Mouse (Mus musculus): ENCODE measurements around the gene Cox8b. TPM values are rescaled to one million over a fixed set of nuclear protein-coding genes. Genes with fewer than 3 reads are reported as not detected.

The Cox8b gene
- polyA plus RNA-seq, 1 experiment from 2014 or later, result not detected

GRCm38 (mm10) chr7:140939669-140940171, 39.5 kb upstream of the Cox8b start:
- POLR2A ChIA-PET, result interaction anchor here (0.6 kb wide), 2 partner anchors 10 to 807 kb away, joined by 3 read pairs; no protein-coding TSS in a partner anchor
- in situ Hi-C loops (cut with MboI; ENCODE audit: low pct_unique_long_range_greater_than_20kb), result loop anchor here (10.0 kb wide), 1 partner anchor 1255 kb away; the partner anchor contains the start of gene Gm10153
- TF ChIP-seq CTCF (IDR thresholded peaks at IDR 0.05), result no peak
- no peak for DNase-seq (ENCODE audit: low read depth, low spot score)
- CTCF ChIA-PET, result no interaction called here
- peaks cover 14% of the 10 kb centered on the region for H3K27me3 ChIP-seq
- ATAC-seq, result no peak

GRCm38 (mm10) chr7:140938896-140939295, 38.6 kb upstream of the Cox8b start:
- no peak for ATAC-seq
- POLR2A ChIA-PET, result no interaction called here
- TF ChIP-seq CTCF (IDR thresholded peaks at IDR 0.05), result no peak
- CTCF ChIA-PET, result no interaction called here
- H3K27me3 ChIP-seq, result peaks cover 16% of the 10 kb centered on the region
- DNase-seq (ENCODE audit: low read depth, low spot score), result no peak
- in situ Hi-C loops (cut with MboI; ENCODE audit: low pct_unique_long_range_greater_than_20kb), result loop anchor here (10.0 kb wide), 1 partner anchor 1256 kb away; the partner anchor contains the start of gene Gm10153

- TF ChIP-seq CTCF (IDR thresholded peaks at IDR 0.05), result no peak
- DNase-seq (ENCODE audit: low read depth, low spot score) (no peak), ATAC-seq (no peak)
- POLR2A ChIA-PET, result no interaction called here
- CTCF ChIA-PET, result interaction anchor here (1.6 to 3.0 kb wide), 3 partner anchors 16 to 35 kb away, joined by 4 to 10 read pairs (median 5); no protein-coding TSS in a partner anchor
- H3K27me3 ChIP-seq, result peaks cover 19% of the 10 kb centered on the region
- in situ Hi-C loops (cut with MboI; ENCODE audit: low pct_unique_long_range_greater_than_20kb), result loop anchor here (10.0 kb wide), 1 partner anchor 1256 kb away; the partner anchor contains the start of gene Gm10153
Observed at GRCm38 (mm10) chr7:140938436-140938835, 38.2 kb upstream of the Cox8b start.

DNA sequence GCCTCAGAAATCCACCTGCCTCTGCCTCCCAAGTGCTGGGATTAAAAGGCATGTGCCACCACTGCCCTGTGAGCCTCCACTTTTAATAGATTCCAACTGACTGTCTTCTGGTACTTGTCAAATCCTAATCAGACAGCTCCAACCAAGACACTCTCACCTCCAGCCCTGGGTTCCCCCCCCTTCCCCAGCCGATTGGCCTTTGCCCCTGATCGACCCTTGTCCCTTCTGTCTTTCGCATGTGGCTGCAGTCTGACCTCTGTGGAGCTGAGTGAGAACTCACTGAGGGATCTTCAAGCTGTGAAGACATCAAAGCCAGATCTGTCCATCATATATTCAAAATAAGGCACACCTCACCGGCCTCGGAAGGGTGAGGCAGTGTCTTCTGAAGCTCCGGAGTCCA, 26.9 kb upstream of the Cox8b start:
- ATAC-seq, result no peak
- no peak for TF ChIP-seq CTCF (IDR thresholded peaks at IDR 0.05)
- in situ Hi-C loops (cut with MboI; ENCODE audit: low pct_unique_long_range_greater_than_20kb), result no loop called here
- no peak for DNase-seq (ENCODE audit: low read depth, low spot score)
- CTCF ChIA-PET, result interaction anchor here (0.9 to 3.0 kb wide), 2 partner anchors 14 to 19 kb away, joined by 3 to 8 read pairs; partner anchors contain the start of gene Pgghg
- POLR2A ChIA-PET, result no interaction called here
- H3K27me3 ChIP-seq, result peaks cover 14% of the 10 kb centered on the region

DNA sequence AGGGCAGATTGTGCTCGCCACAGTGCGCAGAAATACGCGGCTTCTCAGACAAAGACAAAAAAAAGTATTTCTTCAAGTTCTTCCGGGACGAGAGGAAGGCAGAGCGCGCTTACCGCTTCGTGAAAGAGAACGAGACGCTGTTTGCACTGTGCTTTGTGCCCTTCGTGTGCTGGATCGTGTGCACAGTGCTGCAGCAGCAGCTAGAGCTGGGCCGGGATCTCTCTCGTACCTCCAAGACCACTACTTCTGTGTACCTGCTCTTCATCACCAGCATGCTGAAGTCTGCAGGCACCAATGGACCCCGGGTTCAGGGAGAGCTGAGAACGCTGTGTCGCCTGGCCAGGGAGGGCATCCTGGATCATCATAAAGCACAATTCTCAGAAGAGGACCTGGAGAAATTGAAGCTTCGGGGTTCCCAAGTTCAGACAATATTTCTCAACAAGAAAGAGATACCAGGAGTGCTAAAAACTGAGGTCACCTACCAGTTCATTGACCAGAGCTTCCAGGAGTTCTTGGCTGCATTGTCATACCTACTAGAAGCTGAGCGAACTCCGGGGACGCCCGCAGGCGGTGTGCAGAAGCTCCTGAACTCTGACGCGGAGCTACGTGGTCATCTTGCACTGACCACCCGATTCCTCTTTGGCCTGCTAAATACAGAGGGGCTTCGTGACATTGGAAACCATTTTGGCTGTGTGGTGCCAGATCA, 23.0 kb upstream of the Cox8b start:
- ATAC-seq, result no peak
- POLR2A ChIA-PET, result interaction anchor here (0.6 kb wide), 1 partner anchor 82 kb away, joined by 3 read pairs; no protein-coding TSS in a partner anchor
- in situ Hi-C loops (cut with MboI; ENCODE audit: low pct_unique_long_range_greater_than_20kb), result no loop called here
- no peak for TF ChIP-seq CTCF (IDR thresholded peaks at IDR 0.05)
- CTCF ChIA-PET, result interaction anchor here (1.0 kb wide), 1 partner anchor 10 kb away, joined by 3 read pairs; no protein-coding TSS in a partner anchor
- DNase-seq (ENCODE audit: low read depth, low spot score), result no peak
- peaks cover 42% of the 10 kb centered on the region for H3K27me3 ChIP-seq

GRCm38 (mm10) chr7:140922398-140923069, 22.3 kb upstream of the Cox8b start:
- peaks cover 46% of the 10 kb centered on the region for H3K27me3 ChIP-seq
- peak; percentile 18 for ATAC-seq
- in situ Hi-C loops (cut with MboI; ENCODE audit: low pct_unique_long_range_greater_than_20kb), result no loop called here
- no peak for DNase-seq (ENCODE audit: low read depth, low spot score)
- ChIA-PET POLR2A (no interaction called here), CTCF (interaction anchor here (0.9 to 1.5 kb wide), 4 partner anchors 10 to 19 kb away, joined by 3 to 4 read pairs (median 3); no protein-coding TSS in a partner anchor)
- TF ChIP-seq CTCF (IDR thresholded peaks at IDR 0.05), result no peak

- no peak for TF ChIP-seq CTCF (IDR thresholded peaks at IDR 0.05)
- CTCF ChIA-PET, result interaction anchor here (0.9 to 1.5 kb wide), 3 partner anchors 12 to 18 kb away, joined by 3 to 4 read pairs (median 3); no protein-coding TSS in a partner anchor
- H3K27me3 ChIP-seq, result peaks cover 46% of the 10 kb centered on the region
- ATAC-seq, result no peak
- POLR2A ChIA-PET, result no interaction called here
- DNase-seq (ENCODE audit: low read depth, low spot score), result no peak
- in situ Hi-C loops (cut with MboI; ENCODE audit: low pct_unique_long_range_greater_than_20kb), result no loop called here
Observed at GRCm38 (mm10) chr7:140921225-140921975, 21.2 kb upstream of the Cox8b start.

- DNase-seq (ENCODE audit: low read depth, low spot score) (no peak), ATAC-seq (no peak)
- in situ Hi-C loops (cut with MboI; ENCODE audit: low pct_unique_long_range_greater_than_20kb), result no loop called here
- CTCF ChIA-PET, result no interaction called here
- TF ChIP-seq CTCF (IDR thresholded peaks at IDR 0.05), result no peak
- H3K27me3 ChIP-seq, result peaks cover 46% of the 10 kb centered on the region
- POLR2A ChIA-PET, result no interaction called here
Observed at GRCm38 (mm10) chr7:140920418-140921029, 20.3 kb upstream of the Cox8b start, which contains the start of gene Nlrp6. TSS of gene Nlrp6 (plus strand) at chr7:140920902.

DNA sequence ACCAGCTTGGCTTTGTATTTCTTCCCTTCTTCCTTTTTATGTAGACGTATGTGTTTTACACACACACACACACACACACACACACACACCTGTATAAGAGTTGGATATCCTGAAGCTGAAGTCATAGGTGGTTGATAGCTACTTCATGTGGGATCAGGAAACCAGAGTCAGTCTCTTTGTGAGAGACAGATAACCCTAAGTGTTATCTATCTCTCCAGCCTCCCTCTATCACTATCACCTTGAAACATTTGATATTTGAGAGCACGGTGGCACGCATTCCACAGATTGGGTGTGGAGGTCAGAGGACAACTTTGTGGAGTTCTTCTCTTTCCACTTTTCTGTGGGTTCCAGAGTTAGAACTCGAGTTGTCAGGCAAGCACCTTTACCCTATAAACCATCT, 19.7 kb upstream of the Cox8b start:
- POLR2A ChIA-PET, result no interaction called here
- TF ChIP-seq CTCF (IDR thresholded peaks at IDR 0.05), result no peak
- CTCF ChIA-PET, result no interaction called here
- DNase-seq (ENCODE audit: low read depth, low spot score), result no peak
- ATAC-seq, result no peak
- peaks cover 46% of the 10 kb centered on the region for H3K27me3 ChIP-seq
- in situ Hi-C loops (cut with MboI; ENCODE audit: low pct_unique_long_range_greater_than_20kb), result no loop called here

Measured in Patski (cell line).